Mouse (Mus musculus): ENCODE data around the gene Nop2.

Nop2 gene

DNA sequence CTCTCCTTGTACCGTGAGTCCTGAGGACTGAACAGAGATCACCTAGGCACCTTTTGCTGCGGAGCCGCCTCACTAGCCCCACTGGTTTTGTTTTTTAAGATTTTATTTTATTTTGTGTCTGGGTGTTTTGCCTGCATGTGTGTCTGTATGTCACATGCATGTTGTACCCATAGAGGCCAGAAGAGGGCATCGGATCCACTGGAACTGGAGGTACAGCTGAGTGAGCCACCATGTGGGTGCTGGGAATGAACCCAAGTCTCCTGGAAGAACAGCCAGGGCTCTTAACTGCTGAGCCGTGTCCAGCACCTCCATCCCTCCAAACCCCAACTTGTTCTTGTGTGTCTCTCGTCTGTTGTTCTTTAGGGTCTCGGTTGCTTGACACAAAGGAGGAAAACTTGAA lies 20.8 kb upstream of the Nop2 start:
- peak; percentile 73 for DNase-seq

DNA sequence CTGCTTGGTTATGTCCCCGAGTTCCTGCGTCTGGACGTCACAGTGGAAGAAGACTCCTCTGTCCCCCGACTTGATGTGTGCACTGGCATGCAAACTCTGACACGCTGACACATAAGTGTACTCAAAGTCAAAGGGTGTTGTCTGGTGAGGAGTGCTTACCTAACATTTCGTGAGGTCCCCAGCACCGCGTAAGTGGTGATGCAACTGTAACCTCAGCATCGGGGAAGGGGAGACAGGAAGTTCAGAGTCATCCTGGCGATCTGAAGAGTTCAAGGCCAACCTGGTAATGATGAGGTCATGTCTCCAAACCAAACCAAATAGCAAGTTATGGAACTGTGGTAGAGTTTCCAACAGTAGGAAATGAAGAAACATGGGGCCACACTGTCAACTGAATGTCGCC lies 19.2 kb upstream of the Nop2 start:
- no peak for DNase-seq

DNA sequence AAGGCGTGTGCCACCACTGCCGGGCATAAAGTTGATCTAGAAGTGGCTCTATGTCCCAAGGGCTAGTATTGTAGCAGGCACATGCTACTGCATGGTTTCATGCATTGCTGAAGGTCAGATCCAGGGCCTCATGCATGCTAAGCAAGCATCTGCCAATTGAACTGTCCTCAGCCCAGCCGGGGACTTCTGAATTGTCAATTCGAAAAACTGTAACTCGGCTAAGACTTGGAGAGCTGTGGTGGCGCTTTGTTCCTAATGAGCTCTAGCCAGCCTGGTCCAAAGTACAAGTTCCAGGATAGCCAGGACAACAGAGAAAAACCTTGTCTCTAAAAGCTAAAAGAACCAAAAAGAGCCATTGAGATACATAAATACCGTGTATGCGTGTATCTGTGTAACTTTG lies 12.3 kb upstream of the Nop2 start:
- DNase-seq = no peak

DNA sequence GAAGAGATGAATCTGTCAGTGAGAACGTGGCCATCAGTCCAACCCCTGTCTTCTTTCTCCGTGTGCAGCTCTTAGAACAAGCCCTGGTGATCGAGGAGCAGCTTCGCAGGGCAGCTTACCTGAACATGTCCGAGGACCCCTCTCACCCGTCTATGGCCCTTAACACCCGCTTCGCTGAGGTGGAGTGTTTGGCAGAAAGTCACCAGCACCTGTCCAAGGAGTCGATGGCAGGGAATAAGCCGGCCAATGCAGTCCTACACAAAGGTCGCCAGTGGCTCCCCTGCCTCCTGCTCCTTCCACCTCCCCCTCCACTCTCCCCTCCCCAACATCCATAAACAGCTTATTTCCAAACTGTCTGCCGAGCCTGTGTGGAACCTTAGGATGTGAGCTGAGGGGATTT lies 3.0 kb upstream of the Nop2 start:
- DNase-seq = no peak

DNA sequence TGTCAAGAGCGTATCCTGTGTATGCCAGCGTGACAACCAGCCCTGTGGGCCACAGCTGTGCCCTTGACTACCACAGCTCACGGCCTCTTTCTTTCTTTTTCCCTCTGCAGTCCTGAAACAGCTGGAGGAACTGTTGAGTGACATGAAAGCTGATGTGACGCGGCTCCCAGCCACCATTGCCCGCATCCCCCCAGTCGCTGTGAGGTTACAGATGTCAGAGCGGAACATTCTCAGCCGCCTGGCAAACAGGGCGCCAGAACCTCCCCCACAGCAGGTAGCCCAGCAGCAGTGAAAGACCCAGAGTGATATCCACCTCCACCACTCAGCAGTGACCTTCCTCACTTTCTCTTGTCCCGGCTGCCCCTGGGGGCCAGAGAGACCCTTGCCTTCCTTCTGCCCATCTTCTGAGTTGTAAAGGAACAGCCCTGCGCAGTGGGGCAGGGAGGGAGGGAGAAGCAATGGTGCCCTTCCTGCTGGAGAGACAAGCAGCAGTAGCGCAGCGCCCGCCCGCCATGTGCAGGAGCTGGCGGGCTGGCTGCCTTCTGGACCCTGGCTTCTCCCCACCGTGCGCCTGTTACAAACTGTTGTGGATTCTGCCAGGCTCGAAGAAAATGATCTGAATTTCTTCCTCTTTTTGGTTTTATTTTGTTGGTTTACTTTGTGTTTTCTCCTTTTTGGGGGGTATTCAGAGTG lies 1.9 kb upstream of the Nop2 start:
- peak; percentile 50 for DNase-seq

DNA sequence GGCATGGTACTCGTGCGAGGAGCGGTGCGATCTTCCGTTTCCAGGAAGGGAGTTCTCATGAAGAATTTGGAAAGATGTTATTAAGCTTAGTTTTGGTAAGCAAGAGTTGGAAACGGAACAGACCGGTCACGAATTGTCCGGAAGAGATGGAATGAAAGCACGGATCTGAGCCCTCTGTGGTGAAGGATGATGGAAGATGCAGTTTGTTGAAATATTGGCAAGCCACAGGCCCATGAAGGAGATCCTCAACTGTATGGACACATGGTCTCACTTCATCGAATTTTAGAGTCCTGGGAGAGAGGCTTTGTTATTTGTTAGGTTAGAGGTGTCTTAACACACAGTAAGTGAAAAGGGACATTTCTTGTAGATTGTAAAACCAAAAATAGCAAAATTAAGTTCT lies 761 bp downstream of the Nop2 start:
- DNase-seq = no peak

DNA sequence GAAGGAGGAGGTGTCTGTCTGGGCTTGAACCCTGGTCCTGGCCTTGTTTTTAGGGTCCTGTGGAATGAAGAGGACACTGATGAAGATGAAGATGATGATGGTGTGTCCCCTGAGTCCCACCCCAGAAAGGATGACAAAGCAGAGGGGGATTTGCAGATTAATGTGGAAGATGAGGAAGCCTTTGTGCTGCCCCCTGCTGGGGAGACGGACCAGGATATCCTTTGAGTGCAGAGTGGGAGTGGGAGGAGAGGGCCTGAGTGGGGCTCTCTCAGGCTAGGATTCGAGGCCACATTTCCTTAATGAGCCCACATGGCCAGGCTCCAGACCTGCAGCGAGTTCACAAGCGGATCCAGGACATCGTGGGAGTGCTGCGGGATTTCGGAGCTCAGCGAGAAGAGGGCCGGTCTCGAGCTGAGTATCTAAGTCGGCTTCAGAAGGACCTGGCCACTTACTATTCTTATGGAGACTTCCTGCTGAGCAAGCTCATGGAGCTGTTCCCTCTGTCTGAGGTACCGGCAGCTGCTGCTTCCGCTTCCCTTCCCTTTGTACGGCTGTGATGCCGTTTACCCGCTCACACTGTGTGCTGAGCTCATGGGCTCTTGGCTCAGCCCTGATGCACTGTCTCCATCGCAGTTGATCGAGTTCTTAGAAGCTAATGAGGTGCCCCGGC lies 5.4 kb downstream of the Nop2 start:
- DNase-seq = peak; percentile 83

DNA sequence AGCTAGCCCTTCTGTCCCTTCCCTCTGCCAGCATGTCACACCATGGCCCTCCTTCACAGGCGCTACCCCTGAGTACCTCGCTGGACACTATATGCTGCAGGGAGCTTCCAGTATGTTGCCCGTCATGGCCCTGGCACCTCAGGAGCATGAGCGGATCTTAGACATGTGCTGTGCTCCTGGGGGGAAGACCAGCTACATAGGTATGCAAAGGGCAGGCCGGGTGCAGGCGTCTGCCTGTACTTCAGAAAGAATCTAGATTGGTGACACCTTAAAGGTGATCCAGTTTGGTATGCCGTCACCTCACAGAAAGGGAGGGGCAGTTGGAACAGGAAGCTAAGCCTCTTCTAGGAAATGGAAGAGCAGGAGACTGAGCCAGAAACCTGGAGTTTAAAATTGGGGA lies 8.0 kb downstream of the Nop2 start:
- DNase-seq = no peak

DNA sequence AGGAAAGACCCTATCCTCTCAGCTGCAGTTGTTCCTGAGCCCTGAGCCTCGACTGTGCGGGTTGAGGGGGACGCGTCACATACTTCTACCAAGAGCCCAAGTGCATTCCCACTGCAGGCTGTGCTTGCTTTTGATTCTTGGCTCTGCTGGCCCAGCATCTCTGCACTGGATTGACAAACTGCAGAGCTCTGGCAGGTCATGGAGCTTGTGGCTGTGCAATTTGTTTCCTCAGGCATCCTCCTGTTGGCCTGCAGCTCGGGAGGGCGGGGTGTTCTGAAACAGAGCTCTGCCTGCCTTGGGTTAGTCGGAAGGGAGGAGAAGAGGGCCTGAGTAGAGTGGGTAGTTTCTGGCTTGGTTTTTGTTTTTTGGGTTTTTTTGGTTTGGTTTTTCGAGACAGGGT lies 10.7 kb downstream of the Nop2 start:
- DNase-seq = no peak

DNA sequence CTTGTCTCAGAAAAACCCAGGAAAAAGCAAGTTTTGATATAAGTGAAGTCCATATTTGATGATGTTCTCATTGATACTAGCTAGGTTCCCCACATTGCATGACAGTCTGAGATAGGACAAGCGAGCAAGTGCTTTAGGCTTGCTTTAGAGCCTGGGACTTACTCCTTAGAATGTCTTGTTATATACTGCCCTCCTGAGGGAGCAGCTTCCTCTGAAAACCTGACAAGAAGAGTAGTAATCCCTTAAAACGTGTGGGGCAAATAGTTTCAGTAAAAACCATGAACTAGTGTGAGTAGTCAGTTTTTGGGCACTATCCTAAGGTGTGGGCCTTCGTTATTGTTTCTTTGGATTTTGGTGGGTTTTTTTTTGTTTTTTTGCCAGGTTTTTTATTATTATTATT lies 11.4 kb downstream of the Nop2 start:
- DNase-seq = no peak

DNA sequence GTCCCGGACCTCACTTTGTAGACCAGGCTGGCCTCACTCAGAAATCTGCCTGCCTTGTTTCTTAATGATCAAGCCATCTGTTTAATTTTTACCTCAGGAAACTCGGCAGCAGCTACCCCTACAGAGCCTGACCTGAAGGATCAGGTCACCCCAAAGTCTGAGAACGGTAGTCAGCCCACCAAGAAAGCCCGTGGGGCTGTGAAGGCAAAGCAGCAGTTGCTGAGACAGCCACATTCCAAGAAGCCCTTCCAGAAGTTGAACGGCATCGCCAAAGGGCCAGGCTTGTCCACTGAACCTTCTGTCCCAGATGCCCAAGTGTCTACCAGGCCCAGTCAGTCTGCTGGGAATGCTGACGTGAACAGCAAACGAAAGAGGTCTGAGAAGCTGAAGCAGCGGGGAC lies 12.2 kb downstream of the Nop2 start:
- no peak for DNase-seq

DNA sequence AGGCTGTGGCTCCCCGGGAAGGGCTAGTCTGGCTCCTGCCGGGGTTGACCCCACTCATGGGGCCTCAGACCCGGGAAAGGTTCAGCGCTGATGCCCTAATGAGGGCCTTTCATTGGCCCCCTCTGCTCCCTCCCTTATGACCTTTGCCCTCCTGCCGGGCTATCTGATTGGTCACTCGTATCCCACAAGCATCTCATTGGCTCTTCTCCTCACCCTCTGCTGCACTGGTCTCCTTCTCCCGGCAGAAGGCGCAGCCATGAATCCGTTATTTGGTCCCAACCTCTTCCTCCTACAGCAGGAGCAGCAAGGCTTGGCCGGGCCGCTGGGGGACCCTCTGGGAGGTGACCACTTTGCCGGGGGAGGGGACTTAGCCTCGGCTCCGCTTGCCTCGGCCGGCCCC lies 13.3 kb downstream of the Nop2 start, which contains the start of gene Iffo1:
Iffo1 (plus strand) TSS at position 241 of the 400 bp plus-strand sequence.
- DNase-seq = peak; percentile 84

DNA sequence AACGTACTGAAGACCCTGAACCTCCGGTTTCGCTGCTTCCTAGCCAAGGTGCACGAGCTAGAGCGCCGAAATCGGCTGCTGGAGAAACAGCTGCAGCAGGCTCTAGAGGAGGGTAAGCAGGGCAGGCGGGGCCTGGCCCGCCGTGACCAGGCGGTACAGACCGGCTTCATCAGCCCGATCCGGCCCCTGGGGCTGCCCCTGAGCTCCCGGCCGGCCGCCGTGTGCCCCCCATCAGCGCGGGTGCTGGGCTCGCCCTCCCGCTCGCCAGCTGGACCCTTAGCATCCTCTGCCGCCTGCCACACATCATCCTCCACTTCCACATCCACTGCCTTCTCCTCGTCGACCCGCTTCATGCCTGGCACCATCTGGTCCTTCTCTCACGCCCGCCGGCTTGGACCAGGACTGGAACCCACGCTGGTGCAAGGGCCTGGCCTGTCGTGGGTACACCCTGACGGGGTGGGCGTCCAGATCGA lies 13.8 kb downstream of the Nop2 start:
- DNase-seq = no peak

DNA sequence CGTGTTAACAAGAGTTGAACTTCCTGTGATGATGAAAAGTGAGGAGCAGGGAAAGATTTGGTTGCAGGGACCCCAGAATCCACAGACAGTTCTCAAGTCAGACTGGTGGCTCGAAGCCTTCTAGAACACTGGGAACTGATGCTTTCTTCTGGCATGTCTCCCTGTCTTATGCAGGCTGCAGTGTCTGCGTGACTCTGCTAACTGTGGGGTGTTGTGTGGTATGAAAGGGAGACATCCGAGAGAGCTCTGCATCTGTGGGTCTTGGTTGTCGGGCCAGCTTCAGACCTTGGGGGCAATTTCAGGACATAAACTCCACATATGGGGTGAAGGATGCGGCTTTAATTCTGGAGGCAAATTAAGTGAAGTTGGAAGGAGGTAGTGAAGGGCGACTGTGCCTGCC lies 14.4 kb downstream of the Nop2 start:
- no peak for DNase-seq

DNA sequence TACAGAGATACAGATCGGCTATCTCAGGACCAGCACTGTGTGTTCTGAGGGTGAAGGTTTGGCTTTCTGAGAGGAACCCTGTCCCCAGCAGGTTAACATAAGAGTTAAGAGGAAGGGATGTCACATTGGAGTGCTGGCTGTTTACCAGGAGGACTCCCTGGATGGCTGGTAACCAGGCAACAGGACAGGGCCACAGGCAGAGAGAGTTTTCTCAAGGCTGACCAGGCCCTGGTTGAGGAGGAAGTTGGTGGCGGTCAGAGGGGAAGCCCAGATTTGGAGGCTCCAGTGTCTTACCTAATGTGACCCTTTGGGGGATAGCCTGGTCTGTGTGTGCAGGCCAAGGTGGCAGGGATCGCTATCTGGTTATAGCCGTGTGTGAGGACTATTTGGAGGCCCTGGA lies 15.1 kb downstream of the Nop2 start:
- no peak for DNase-seq

DNA sequence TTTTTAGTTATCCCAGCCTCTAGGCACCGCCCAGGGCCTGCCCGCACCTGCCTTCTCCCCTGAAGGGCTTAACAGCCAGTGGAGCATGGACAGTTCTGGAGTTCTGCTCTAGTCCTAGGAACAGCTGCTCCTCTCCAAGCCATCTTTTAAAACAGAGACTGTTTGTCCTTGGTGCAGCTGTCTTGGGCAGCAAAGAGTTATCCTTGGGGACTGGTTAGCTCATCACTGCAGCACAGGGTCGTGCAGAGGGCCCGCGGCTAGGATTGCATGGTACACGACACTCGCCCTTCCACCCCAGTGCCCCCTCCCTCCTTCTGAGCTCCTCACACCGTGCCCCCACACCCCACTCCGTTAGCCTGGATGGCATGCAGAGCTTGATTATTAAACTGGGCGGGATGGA lies 15.6 kb downstream of the Nop2 start:
- DNase-seq = no peak

DNA sequence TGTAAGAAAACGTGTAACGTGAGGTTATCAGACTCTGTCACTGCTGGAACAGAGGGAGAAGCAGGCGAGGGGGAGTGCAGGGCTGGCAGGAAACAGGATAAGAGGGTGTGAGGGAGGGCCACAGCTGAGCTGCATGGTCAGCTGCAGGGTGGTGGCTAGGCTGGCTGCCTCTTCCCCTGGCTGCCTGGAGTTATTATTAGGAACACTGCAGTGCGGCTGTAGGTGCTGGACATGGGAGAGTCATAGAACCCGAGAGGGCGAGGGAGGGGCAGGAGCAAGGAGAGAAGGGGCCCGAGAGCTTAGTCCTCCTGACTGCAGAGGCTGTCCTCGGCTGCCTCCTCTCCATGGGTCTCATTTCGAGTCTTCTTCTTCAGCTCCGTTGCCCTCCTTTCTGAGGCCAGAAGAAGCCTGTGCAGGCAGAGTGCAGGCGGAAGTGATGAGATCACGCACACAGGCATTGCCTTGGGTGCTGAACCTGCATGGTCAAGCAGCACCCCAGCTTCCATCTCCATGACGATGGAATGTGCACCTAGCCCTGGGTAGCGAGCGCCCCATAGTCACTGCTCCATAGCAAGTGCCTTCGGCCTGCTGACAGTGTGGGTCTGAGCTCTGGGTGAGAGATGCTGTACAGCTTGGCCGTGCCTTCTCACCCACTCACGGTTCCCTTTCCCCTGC lies 16.7 kb downstream of the Nop2 start:
- DNase-seq = no peak

DNA sequence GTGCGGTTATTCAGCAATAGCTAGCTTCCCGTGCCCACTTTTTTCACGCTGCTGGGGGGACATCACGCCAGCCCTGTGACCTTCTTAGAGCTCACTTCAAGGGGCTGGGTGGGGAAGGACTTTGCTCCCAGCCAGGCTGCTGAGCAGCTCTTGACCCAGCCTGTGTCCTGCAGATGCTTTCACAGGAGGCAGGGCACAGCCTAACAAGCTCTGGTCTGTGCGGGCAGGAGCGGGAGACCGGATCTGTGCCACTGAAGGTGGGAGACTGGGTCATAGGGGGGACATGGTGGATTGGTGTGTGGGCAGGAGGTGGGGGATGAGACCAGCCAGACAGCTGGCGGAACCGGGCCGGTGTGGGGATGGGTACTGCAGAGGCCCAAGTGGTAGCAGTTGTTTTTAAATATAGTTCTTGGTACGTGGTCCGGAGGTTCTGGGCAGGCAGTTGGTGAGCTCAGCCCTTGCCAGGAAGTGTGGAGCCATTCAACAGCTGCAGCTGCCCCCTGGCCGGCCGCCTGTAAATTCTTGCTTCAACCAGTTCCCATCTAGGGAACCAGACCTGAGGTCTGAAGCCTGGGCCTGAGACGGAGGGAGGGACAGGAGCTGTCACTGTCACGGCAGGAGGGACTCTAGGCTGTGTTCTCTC lies 17.3 kb downstream of the Nop2 start:
- DNase-seq = no peak

DNA sequence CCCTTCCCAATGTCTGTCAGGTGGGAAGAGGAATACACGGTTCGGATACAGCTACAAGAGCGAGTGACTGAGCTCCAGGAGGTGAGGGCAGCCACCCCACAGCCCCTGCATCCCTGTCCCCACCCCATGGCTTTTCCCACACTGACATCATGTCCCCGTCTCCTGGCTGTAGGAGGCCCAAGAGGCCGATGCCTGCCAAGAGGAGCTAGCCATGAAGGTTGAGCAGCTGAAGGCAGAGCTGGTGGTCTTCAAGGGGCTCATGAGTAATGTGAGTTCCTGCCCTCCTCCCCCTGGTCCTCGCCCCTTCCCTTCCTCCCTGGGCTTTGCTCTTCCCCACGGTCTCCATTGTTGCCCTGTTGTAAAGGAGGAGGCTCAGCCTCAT lies 17.9 kb downstream of the Nop2 start:
- no peak for DNase-seq

DNA sequence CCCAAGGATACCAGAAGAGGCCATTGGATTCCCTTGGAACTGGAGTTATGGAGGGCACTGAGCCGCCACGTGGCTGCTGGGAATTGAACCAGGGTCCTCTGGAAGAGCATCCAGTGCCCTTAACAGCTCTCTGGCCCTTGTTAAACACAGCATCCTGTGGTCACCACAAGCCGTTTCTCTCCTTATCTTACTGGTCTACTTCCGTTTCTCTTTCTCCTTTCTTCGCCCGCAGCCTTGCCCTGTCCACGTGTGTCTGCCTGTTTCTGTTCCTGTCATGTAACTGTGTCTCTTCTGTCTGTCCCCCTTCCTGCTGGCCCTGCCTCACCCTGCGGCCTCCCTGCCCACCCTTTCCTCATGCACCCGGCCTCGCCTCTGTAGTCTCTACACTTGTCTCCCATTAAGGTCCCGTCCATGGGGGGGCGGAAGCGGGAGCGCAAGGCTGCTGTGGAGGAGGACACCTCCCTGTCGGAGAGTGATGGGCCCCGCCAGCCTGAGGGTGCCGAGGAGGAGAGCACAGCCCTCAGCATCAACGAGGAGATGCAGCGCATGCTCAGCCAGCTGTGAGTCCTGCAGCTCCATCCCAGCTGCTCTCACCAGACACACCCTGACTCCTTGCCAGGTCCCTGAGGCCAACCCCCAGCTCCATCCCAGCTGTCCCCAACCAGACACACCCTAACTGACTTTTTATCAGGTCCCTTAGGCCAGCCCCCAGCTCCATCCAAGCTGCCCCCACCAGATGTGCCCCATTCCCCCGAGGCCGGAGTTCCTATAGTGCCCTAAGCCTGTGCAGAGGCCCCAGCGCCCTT lies 20.7 kb downstream of the Nop2 start:
- peak; percentile 22 for DNase-seq

DNA sequence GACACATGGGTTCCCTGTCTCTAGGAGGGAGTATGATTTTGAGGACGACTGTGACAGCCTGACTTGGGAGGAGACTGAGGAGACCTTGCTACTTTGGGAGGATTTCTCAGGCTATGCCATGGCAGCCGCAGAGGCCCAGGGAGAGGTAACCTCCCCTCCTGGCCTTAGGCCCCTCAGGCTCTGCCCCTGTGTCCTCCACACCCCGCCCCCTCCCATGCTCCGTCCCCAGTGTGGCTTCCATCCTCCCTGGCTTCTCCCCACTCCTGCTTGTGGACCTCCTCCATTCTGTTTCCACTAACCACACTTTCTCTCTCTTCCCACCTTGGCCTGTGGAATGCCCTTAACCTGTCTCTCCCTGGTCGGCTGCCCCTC lies 21.3 kb downstream of the Nop2 start:
- DNase-seq = no peak

DNA sequence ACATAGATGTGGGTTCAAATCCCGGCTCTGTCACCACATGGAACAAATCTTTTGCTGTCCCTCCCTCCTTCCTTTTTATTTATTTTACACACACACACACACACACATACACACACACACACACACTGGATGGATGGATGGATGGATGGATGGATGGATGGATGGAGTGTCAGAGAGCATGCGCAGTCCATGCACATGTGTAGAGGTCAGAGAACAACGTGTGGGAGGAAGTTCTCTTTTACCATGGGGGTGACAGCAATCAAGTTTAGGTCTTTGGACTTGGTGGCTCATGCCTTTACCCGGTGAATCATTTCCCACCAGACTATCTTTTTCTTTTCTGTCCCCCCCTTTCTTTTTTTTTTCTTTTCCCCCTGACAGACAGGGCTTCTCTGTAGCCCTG lies 22.0 kb downstream of the Nop2 start:
- DNase-seq = no peak

DNA sequence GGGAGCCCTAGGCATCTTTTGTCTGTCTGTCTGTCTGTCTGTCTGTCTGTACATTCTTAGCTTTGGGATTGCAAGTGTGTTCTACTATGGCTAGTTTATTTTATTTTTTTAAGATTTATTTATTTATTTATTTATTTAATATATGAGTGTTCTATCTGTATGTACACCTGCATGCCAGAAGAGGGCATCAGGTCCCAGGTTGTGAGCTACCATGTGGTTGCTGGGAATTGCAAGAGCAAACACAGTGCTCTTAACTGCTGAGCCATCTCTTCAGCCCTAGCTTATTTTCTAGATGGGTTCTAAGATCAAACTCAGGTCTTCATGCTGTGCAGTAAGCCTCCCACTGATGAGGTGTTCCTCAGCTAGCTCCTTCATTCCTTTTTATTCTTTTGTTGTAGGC lies 22.8 kb downstream of the Nop2 start:
- DNase-seq = no peak

Data from thymus, postnatal 4 days (tissue).